Mouse (Mus musculus) forebrain, postnatal 0 days (tissue): ENCODE results near the gene Il12b. TPM values are rescaled to one million over a fixed set of nuclear protein-coding genes. Genes with fewer than 3 reads are reported as not detected.
"Not testable (repeated sequence)": the region's sequence is repeated elsewhere in the genome, so short reads cannot be mapped to it uniquely, and the experiment has no call there.

Source experiments
- ATAC-seq: fragments of 200-750 bp; cut with Nextera tagmentation; 2 replicates; pipeline ENCODE4 v1.8.0; 2017; ENCODE audit warnings: mild to moderate bottlenecking, moderate library complexity
- DNase-seq: peaks from one replicate; pipeline ENCODE4 v3.0.0-alpha.2; 2015
- H3K27ac ChIP-seq: fragments of 300-500 bp; sonication (generic); 2 replicates; pipeline ENCODE4 v1.5.1; 2014; ENCODE audit warnings: low read depth, mild to moderate bottlenecking, antibody characterized with exemption, low read length, moderate library complexity, mixed read lengths
- H3K27me3 ChIP-seq: fragments of 300-500 bp; sonication (generic); 2 replicates; pipeline ENCODE4 v1.6.1; 2014; ENCODE audit warnings: mild to moderate bottlenecking, low read length, mixed read lengths; ENCODE audit not compliant: insufficient read depth
- H3K36me3 ChIP-seq: fragments of 300-500 bp; sonication (generic); 2 replicates; pipeline ENCODE4 v1.6.1; 2014; ENCODE audit warnings: mild to moderate bottlenecking, moderate library complexity; ENCODE audit not compliant: insufficient read depth
- H3K4me1 ChIP-seq: fragments of 300-500 bp; sonication (generic); 2 replicates; pipeline ENCODE4 v1.6.1; 2014; ENCODE audit warnings: antibody characterized with exemption; ENCODE audit not compliant: insufficient read depth
- H3K4me2 ChIP-seq: fragments of 300-500 bp; sonication (generic); 2 replicates; pipeline ENCODE4 v1.6.1; 2014; ENCODE audit warnings: low read depth, mild to moderate bottlenecking, moderate library complexity
- H3K4me3 ChIP-seq: fragments of 300-500 bp; sonication (generic); 2 replicates; pipeline ENCODE4 v1.5.1; 2014; ENCODE audit warnings: low read depth, low read length, mixed read lengths
- H3K9ac ChIP-seq: fragments of 300-500 bp; sonication (generic); 2 replicates; pipeline ENCODE4 v1.6.1; 2014; ENCODE audit warnings: mild to moderate bottlenecking
- H3K9me3 ChIP-seq: fragments of 300-500 bp; sonication (generic); 2 replicates; pipeline ENCODE4 v1.6.1; 2016; ENCODE audit warnings: low read length
- CTCF ChIP-seq: sonication (generic); IDR thresholded peaks from 2 replicates; pipeline ENCODE4 v1.5.1; 2016; ENCODE audit warnings: antibody characterized with exemption, control low read depth, low read depth
- WGBS: fragments of 180-500 bp; shearing (Covaris S2); extraction: QIAGEN DNeasy Blood & Tissue Kit; methylation state at CpG from one replicate; pipeline ENCODE4 v1.1.7; 2014; 5-methylcytosine and 5-hydroxymethylcytosine counted together
- polyA plus RNA-seq: library from polyadenylated mRNA; unstranded; fragments of >200 nt; fragmentation: Nextera tagmentation; extraction: Ambion mirVana; gene quantifications from 2 replicates; pipeline ENCODE4 v1.2.1, GENCODE M21; 2015
- total RNA-seq: library from RNA; depleted of rRNA; stranded (reverse); fragments of >200 nt; gene quantifications from 2 replicates; pipeline ENCODE4 v1.2.3, GENCODE M21; 2014

The Il12b gene
- total and polyA plus RNA-seq, 2 experiments from 2014 or later, result not detected

DNA sequence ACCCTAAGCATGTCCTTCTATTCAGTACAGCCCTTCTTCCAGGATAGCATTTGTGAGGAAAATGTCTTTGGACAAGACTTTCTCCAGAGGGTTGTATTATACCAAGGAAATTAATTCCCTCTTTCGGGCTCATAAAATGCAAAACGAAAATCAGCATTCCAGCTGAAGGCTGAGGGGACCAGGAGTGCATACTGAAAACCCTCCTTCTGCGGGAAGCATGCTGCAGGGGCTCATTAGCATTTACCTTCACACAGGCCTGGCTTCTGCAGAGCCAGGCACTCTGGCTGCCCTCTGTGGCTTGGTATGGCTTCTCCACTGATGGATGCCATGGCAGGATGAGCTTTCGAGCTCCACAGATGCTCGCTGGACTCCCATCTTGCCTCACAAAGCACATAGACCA is 24.1 kb downstream of the Il12b start:
- ATAC-seq, result no peak
- H3K27me3 ChIP-seq, result no peaks in the 10 kb centered on the region
- no peak overlapping the region for H3K4me3 ChIP-seq
- H3K4me2 ChIP-seq, result no peak overlapping the region
- no peak for TF ChIP-seq CTCF
- H3K9ac ChIP-seq, result no peak overlapping the region
- WGBS, result 59% methylated on average over 5 of the region's 5 CpGs
- no peak overlapping the region for H3K27ac ChIP-seq
- H3K36me3 ChIP-seq, result no peaks in the 10 kb centered on the region
- no peaks in the 10 kb centered on the region for H3K9me3 ChIP-seq
- DNase-seq, result no peak
- H3K4me1 ChIP-seq, result no peaks in the 10 kb centered on the region

DNA sequence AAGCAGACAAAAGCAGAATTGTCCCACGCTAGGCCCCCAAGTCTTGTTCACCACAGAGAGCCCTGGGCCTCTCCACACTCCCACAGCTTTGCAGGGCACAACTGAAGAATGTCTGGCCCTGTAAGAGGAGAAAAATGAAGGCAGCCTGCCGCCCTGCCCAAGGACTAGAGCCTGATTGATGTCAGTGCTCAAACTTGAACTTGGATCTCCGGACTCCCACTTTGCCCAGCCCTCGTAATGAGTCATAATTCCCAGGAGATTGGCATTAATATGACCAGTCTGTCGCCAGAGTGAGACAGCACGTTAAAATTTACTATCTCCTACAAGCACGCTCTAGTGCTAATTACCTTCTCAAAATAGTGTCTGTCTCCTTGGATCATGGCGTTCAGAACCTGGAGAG is 25.1 kb downstream of the Il12b start:
- Histone ChIP-seq H3K27ac (no peak overlapping the region), H3K4me1 (no peaks in the 10 kb centered on the region), H3K4me3 (no peak overlapping the region), H3K4me2 (no peak overlapping the region), H3K9me3 (no peaks in the 10 kb centered on the region), H3K27me3 (no peaks in the 10 kb centered on the region), H3K36me3 (no peaks in the 10 kb centered on the region), H3K9ac (no peak overlapping the region)
- DNase-seq (no peak), ATAC-seq (no peak)
- 83% methylated on average over 8 of the region's 8 CpGs for WGBS
- no peak for TF ChIP-seq CTCF

DNA sequence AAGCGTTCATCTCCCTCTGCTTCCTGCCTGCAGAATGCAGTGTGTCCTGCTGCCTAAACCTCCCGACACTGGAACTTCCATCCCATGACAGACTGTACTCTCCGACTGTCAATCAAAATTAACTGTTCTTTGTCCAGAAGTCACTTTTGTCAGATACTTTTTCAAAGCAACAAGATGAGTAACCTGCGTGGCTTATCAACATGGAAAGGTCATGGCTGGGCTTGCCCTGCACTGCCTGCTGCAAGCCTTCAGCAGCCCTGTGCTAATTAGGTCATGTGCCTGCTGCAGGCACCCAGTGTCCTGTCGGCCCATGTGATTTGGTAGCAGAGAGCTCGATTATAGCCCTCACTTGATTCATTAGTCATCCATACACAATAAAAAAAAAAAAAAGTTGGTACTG is 25.8 kb downstream of the Il12b start:
- no peak for TF ChIP-seq CTCF

DNA sequence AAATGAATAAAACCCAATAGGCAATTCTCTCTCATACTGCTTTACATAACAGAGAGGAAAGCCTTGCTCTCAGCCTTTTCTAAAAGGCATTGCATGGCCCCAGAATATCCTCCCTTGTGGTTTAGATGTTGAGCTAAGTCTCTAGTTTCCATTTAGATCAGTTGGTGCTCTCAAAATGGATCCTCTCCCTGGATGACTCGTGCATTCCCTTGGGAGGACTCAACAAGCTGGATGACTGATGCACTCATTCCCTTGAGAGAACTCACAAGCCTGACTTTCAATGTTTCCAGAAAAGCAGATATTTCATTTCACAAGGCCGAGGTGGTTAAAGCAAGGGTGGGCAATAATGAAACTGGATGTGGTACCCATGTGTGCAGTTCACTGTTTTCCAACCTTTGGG is 28.1 kb downstream of the Il12b start:
- no peak for TF ChIP-seq CTCF
- H3K4me3 ChIP-seq, result no peak overlapping the region
- H3K27me3 ChIP-seq, result no peaks in the 10 kb centered on the region
- no peak overlapping the region for H3K9ac ChIP-seq
- H3K4me1 ChIP-seq, result no peaks in the 10 kb centered on the region
- no peaks in the 10 kb centered on the region for H3K9me3 ChIP-seq
- DNase-seq, result no peak
- no peak overlapping the region for H3K27ac ChIP-seq
- no peaks in the 10 kb centered on the region for H3K36me3 ChIP-seq
- 79% methylated on average over 2 of the region's 2 CpGs for WGBS
- H3K4me2 ChIP-seq, result no peak overlapping the region
- no peak for ATAC-seq

More for the DNA sequence above, 25.8 kb downstream of the Il12b start:
- H3K9ac ChIP-seq, result no peak overlapping the region
- H3K27me3 ChIP-seq, result no peaks in the 10 kb centered on the region
- no peak overlapping the region for H3K4me2 ChIP-seq
- no peaks in the 10 kb centered on the region for H3K36me3 ChIP-seq
- WGBS, result 77% methylated on average over 6 of the region's 6 CpGs
- H3K4me1 ChIP-seq, result no peaks in the 10 kb centered on the region
- DNase-seq, result no peak
- H3K4me3 ChIP-seq, result no peak overlapping the region
- H3K27ac ChIP-seq, result no peak overlapping the region
- no peaks in the 10 kb centered on the region for H3K9me3 ChIP-seq
- no peak for ATAC-seq

DNA sequence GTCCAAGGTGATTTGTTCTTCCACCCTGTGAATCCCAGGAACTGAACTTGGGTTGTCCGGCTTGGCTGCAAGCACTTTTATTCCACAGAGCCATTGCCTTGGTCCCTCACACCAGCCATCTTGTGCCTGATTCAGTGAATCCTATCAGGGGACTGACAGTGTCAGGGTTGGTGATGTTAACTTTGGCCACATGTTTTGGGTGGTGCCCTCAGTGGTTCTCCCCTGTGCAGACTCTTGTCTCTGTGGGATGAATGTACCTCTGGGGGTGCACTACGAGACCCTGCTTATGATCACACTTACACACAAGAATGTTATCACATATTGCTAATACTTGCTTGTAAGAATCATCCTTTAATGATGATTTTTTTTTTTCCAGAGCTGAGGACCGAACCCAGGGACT is 30.2 kb downstream of the Il12b start:
- no peaks in the 10 kb centered on the region for H3K4me1 ChIP-seq
- ATAC-seq (no peak), DNase-seq (no peak)
- H3K27ac ChIP-seq, result no peak overlapping the region
- H3K27me3 ChIP-seq, result no peaks in the 10 kb centered on the region
- no peak for TF ChIP-seq CTCF
- H3K9ac ChIP-seq, result no peak overlapping the region
- 85% methylated on average over 3 of the region's 3 CpGs for WGBS
- H3K4me3 ChIP-seq, result no peak overlapping the region
- H3K9me3 ChIP-seq, result no peaks in the 10 kb centered on the region
- H3K4me2 ChIP-seq, result no peak overlapping the region
- no peaks in the 10 kb centered on the region for H3K36me3 ChIP-seq

DNA sequence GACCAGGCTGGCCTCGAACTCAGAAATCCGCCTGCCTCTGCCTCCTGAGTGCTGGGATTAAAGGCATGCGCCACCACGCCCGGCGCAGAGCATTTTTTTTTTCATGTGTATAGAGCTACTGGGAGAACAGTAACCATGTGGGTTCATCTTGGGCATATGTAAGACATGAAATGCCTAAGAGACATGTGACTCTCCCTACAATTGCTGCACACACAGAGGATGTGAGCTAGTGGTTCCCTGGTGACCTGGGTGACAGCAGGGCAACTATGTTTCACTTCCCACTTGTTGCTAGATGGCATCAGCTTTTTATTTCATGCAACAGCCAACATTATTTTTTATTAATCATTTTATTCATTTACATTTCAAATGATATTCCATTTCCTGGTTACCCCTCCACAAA is 37.9 kb downstream of the Il12b start:
- Histone ChIP-seq H3K4me2 (no peak overlapping the region), H3K4me3 (no peak overlapping the region), H3K9me3 (no peaks in the 10 kb centered on the region), H3K36me3 (no peaks in the 10 kb centered on the region), H3K9ac (no peak overlapping the region), H3K27ac (no peak overlapping the region), H3K27me3 (no peaks in the 10 kb centered on the region), H3K4me1 (no peaks in the 10 kb centered on the region)
- TF ChIP-seq CTCF, result no peak
- DNase-seq (no peak), ATAC-seq (no peak)
- WGBS, result over 99% methylated on average over 6 of the region's 6 CpGs

DNA sequence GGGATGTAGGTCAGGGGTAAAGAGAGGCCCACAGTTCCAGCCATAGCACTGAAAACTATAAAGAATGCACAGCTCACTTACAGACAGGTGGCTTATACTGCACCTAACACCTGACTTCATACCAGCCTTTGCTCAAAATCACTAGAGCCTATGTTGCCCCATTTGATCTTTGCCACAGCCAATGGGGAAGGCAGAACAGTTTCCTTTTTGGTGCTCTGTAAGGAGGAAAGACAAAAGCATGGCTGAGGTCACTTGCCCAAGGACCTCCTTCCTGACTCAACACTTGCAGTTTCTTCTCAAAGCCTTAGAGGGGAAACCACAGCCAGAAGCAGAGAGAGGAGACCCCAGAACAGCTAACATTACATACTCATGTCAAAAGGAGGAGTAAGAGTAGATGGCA is 51.2 kb downstream of the Il12b start:
- Histone ChIP-seq H3K4me2 (no peak overlapping the region), H3K27ac (no peak overlapping the region), H3K36me3 (peaks cover 8% of the 10 kb centered on the region), H3K9me3 (no peaks in the 10 kb centered on the region), H3K4me3 (no peak overlapping the region), H3K27me3 (no peaks in the 10 kb centered on the region), H3K9ac (no peak overlapping the region), H3K4me1 (no peaks in the 10 kb centered on the region)
- no peak for TF ChIP-seq CTCF
- DNase-seq (no peak), ATAC-seq (no peak)

DNA sequence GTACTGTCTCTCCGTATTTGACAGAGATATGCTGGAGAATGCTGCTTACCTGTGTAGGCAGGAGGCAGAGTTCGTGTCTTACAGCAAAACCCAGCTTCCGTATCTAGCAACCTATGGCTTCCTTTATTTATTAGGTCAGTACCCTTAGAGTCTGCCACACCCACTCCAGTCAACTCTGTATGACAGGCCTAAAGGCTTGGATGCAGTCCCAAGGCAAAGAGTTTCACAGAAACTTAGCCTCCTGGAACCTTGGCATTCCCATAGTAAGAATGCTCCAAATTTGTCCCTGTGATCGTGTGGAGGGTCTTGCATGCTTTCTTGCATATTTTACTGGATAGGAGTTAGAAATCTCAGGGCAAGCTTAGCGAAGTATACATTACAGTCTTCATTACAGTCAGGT is 52.2 kb downstream of the Il12b start:
- H3K4me3 ChIP-seq, H3K9ac ChIP-seq, DNase-seq, H3K27me3 ChIP-seq, H3K4me1 ChIP-seq, H3K9me3 ChIP-seq, H3K27ac ChIP-seq, ATAC-seq, H3K4me2 ChIP-seq: not testable (repeated sequence)
- peaks cover 15% of the 10 kb centered on the region for H3K36me3 ChIP-seq
- 95% methylated on average over 5 of the region's 5 CpGs for WGBS
